Mouse (Mus musculus) c-Kit-positive CD71-positive TER-119-positive erythroid progenitor cells, embryonic 14.5 days (primary cell): Measurements from ENCODE around the gene Cbx4.
A peak's percentile ranks its signal among the peaks of the same experiment; 100 is the strongest.

Experiments
- DNase-seq: peaks from one replicate; pipeline ENCODE4 v3.0.0-alpha.2; 2013; ENCODE audit warnings: low spot score

Gene Cbx4

DNA sequence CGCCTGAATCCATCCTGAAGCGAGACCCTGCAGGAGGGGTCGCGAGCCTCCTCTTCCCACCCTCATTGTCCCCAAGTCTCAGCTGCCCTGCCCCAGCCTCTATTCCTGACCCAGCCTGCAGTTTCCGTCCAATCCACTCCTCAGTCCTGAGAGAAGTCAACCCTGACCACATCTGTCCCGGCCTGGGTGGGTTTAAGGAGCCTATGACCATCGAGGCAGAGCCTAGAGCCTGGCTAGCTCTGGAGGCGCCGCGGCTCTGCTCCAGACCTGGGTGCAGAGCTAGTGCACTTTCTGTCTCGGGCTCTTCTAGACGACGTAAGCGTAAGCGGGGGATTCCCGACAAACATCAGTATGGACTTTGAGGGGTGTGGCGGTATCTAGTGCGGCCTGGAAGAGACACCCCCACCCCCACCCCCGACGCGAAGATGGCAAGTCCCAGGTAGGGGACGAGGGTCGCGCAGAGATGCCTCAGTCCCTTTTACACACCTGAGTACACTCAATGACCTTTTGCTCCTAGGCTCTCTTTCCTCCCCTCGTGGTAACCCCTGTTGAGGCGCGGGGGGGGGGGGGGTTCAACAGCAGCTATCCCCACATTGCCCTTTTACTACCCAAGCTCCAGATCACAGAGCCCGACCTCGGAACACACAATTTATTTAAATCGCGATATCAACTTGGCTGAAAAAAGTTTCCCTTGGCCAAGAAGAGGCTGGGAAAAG is 44.1 kb downstream of the Cbx4 start:
- no peak for DNase-seq

GRCm38 (mm10) chr11:119041325-119041716 is 44.7 kb downstream of the Cbx4 start:
- DNase-seq: no peak

GRCm38 (mm10) chr11:119040600-119041324 is 45.3 kb downstream of the Cbx4 start, which contains the start of gene Cbx8:
Gene Cbx8 (minus strand): TSS chr11:119040969.
- DNase-seq: peak; percentile 91

- DNase-seq: no peak
These were observed 46.1 kb downstream of the Cbx4 start for GRCm38 (mm10) chr11:119039732-119040512.

DNA sequence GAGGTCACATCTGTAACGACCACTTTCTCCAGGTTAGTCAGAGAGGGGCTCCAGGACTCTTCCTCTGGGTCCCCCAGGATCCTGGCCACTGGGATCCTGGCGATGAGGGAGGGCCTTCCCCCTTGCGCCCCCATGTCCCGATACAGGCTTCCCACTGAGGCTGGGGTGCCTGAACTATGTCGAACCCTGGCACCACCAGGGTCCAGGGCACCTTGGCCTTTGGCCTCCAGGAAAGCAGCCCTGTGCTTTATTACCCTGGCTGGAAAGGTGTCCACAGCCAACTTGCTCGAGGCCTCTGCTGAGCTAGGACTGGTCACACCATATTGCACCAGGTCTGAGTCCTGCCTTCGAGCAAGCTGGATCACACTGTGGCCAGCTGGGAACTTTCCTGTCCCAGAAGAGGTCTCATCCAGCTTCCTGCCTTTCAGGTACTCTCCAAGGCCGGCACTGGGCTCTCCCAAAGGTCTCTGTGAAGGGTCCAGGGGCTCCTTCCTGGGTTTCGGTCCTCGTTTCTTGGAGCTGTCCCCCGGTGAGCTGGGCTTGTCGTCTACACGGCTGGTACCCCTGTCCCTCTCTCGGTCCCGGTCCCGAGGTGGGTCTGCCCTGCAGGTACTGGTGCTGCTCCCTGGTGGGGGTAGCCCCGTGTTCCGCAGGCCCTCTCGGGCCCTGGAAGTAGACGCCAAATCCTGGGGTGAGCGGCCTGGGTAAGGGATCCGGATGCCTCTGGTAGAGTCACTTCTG is 47.1 kb downstream of the Cbx4 start:
- no peak for DNase-seq

DNA sequence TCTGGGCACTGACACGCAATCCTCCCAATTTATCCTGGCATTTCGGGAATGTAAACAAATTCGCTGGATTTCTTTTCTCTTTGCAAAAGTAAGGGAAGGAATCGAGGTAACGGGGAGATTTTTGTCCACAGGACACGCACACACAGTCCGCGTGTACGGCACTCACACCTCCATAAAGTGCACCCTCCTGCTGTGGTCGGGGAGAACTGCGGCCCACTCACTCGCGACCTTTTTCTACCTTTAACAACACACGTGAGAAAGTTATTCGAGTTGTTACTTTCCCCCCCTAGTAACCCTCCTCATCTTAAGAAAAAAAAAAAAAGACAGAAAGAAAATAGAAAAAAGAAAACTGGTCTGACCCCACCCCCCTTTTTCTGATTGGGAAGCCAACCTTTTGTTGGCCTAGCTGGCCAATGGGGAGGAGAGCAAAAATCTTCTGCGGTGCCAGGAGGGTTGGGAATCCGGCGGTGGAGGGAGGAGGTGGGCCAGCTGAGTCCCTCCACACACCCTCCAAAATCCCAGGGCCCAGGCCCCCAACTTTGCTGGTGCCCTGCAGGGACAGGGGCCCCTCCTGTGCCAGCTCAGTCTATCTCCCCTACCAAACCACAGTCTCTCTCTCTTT is 48.1 kb downstream of the Cbx4 start:
- DNase-seq: no peak

- DNase-seq: no peak
These were observed 48.9 kb downstream of the Cbx4 start for GRCm38 (mm10) chr11:119036934-119037779.

DNA sequence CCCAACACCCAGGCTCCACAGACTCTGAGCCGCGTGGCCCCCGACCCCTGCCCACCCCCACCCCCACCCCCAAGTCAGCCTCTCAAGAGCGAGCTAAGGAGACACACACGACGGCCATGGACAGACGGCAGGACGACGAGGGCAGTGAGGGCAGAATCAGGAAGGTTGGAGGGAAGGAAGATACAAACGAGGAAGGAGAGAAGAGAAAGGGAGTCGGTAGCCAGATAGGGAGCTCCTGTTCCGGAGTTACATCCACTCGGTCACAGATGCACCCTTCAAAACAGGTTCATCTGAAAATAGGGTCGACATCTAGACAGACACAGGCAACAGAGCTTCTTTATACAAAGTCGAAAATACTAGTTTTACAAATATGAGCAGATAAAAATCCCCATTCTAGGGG is 49.6 kb downstream of the Cbx4 start:
- DNase-seq: no peak

GRCm38 (mm10) chr11:119035686-119036165 is 50.3 kb downstream of the Cbx4 start:
- DNase-seq: no peak

- no peak for DNase-seq
These were observed 50.8 kb downstream of the Cbx4 start for GRCm38 (mm10) chr11:119035094-119035685.

GRCm38 (mm10) chr11:119034635-119035034 is 51.4 kb downstream of the Cbx4 start:
- no peak for DNase-seq

GRCm38 (mm10) chr11:119033874-119034558 is 52.0 kb downstream of the Cbx4 start:
- no peak for DNase-seq
